Mouse (Mus musculus) midbrain, embryonic 16.5 days (tissue): Measurements from ENCODE around the gene Gm5134. TPM values are rescaled to one million over a fixed set of nuclear protein-coding genes. Genes with fewer than 3 reads are reported as not detected.

Experiments
- ATAC-seq: fragments of 200-750 bp; cut with Nextera tagmentation; 2 replicates; pipeline ENCODE4 v1.8.0; 2017; ENCODE audit warnings: moderate TSS enrichment
- H3K27ac ChIP-seq: fragments of 300-500 bp; sonication (generic); 2 replicates; pipeline ENCODE4 v1.5.1; 2014; ENCODE audit warnings: mild to moderate bottlenecking, low read length, mixed read lengths
- H3K27me3 ChIP-seq: fragments of 300-500 bp; sonication (generic); 2 replicates; pipeline ENCODE4 v1.6.1; 2014; ENCODE audit warnings: low read depth, low read length, mixed read lengths; ENCODE audit not compliant: control insufficient read depth, insufficient read depth
- H3K36me3 ChIP-seq: fragments of 300-500 bp; sonication (generic); 2 replicates; pipeline ENCODE4 v1.6.1; 2014; ENCODE audit warnings: mild to moderate bottlenecking, low read length, moderate library complexity, mixed read lengths; ENCODE audit not compliant: control insufficient read depth, insufficient read depth
- H3K4me1 ChIP-seq: fragments of 300-500 bp; sonication (generic); 2 replicates; pipeline ENCODE4 v1.6.1; 2014; ENCODE audit warnings: mild to moderate bottlenecking, low read length, mixed read lengths; ENCODE audit not compliant: control insufficient read depth, insufficient read depth
- H3K4me2 ChIP-seq: fragments of 300-500 bp; sonication (generic); 2 replicates; pipeline ENCODE4 v1.6.1; 2014; ENCODE audit warnings: mild to moderate bottlenecking, low read length, mixed read lengths
- H3K4me3 ChIP-seq: fragments of 300-500 bp; sonication (generic); 2 replicates; pipeline ENCODE4 v1.5.1; 2014; ENCODE audit warnings: low read depth, mild to moderate bottlenecking, low read length, moderate library complexity, mixed read lengths
- H3K9ac ChIP-seq: fragments of 300-500 bp; sonication (generic); 2 replicates; pipeline ENCODE4 v1.6.1; 2014; ENCODE audit warnings: low read depth, low read length, mixed read lengths
- H3K9me3 ChIP-seq: fragments of 300-500 bp; sonication (generic); replicated peaks from 2 replicates; pipeline ENCODE4 v1.6.1; 2014; ENCODE audit warnings: mild to moderate bottlenecking, low read length, mixed read lengths; ENCODE audit not compliant: control insufficient read depth, poor library complexity, severe bottlenecking
- WGBS: fragments of 180-500 bp; shearing (Covaris S2); extraction: QIAGEN DNeasy Blood & Tissue Kit; methylation state at CpG from one replicate; pipeline ENCODE4 v1.1.7; 2014; 5-methylcytosine and 5-hydroxymethylcytosine counted together
- polyA plus RNA-seq: library from polyadenylated mRNA; unstranded; fragments of >200 nt; fragmentation: Nextera tagmentation; extraction: Ambion mirVana; gene quantifications from 2 replicates; pipeline ENCODE4 v1.2.1, GENCODE M21; 2015

Gene Gm5134
- polyA plus RNA-seq, 1 experiment from 2014 or later, result not detected

DNA sequence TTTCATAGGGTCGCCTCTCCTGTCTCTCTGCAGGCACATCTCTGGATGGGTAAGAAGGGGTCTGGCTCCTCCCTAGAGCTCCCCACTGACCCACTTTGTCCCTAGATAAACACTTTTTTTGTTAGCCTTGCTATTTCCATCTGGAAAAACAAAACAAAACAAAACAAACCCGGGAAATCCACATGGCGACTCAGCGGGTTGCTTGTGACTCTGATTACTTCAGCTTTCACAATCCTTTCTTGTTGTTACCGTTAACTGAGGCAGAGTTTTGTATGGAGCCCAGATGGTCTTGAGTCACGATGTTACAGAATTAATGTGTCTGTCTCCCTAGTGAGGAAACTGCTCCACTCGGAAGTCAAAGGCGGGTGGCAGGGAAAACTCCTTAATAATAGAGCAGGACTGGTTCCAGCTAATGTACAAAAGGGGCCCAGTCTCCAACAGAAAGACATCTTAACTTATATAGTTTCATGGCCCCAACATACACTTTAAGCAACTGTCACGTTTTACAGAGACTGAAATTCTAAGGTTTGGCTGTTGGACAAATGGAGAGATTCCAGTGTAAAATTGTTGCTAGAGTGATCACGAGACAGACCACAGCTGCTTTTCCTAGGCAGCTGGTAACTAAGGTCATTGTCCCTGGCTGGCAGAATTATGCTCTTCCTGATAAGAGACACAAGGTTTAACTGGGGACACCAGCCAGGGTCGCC, 10.1 kb upstream of the Gm5134 start:
- H3K4me1 ChIP-seq, result no peaks in the 10 kb centered on the region
- no peaks in the 10 kb centered on the region for H3K36me3 ChIP-seq
- H3K4me2 ChIP-seq, result no peak overlapping the region
- H3K27me3 ChIP-seq, result no peaks in the 10 kb centered on the region
- ATAC-seq, result no peak
- H3K9ac ChIP-seq, result no peak overlapping the region
- 25% methylated on average over 11 of the region's 11 CpGs for WGBS
- no peaks in the 10 kb centered on the region for H3K9me3 ChIP-seq
- H3K27ac ChIP-seq, result no peak overlapping the region
- H3K4me3 ChIP-seq, result no peak overlapping the region

DNA sequence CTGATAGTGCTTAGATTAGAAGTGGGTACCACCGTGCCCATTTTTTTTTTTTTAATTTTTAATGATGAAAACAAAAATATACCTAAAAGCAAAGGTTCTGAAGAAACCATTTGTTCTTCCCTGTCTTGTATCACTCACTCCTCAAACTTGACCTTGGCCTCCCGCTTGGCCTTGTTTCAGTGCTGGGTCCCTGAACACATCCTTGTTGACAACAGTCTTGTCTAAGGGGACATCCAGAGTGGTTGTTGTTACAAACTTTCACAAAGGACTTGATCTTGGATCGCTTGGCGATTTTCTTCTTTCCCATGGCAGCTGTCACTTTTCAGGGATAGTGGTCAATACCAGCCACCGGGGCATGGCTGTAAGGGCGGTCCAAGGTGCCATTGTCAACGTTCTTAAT, 9.1 kb upstream of the Gm5134 start:
- Histone ChIP-seq H3K36me3 (no peaks in the 10 kb centered on the region), H3K4me2 (no peak overlapping the region), H3K9ac (no peak overlapping the region), H3K4me1 (no peaks in the 10 kb centered on the region), H3K27me3 (peaks cover 4% of the 10 kb centered on the region; the same call in 1 of the 2 replicates), H3K27ac (no peak overlapping the region), H3K9me3 (no peaks in the 10 kb centered on the region), H3K4me3 (no peak overlapping the region)
- 92% methylated on average over 7 of the region's 7 CpGs for WGBS
- ATAC-seq, result no peak

DNA sequence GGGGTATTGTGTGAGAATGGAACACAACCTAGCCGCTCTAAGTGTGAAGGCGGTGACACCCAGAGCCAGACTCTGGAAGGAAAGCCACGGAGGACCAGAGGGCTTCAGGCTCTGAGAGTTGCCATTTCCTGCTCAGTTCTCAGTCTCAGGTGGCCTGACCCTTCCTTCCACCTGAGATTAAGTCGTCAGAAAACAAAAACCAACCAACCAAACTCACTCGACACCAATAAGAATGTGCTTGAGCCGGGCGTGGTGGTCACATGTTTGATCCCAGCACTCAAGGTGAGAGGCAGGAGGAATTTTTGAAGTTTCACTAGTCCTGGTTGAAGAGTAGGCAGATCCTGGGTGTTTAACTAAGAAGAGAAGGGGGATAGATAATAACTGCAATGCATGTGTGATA, 8.4 kb upstream of the Gm5134 start:
- Histone ChIP-seq H3K4me1 (peaks cover 4% of the 10 kb centered on the region), H3K4me2 (no peak overlapping the region), H3K9ac (no peak overlapping the region), H3K9me3 (no peaks in the 10 kb centered on the region), H3K27ac (no peak overlapping the region), H3K4me3 (no peak overlapping the region), H3K36me3 (no peaks in the 10 kb centered on the region), H3K27me3 (peaks cover 4% of the 10 kb centered on the region)
- WGBS, result 87% methylated on average over 7 of the region's 7 CpGs
- no peak for ATAC-seq

DNA sequence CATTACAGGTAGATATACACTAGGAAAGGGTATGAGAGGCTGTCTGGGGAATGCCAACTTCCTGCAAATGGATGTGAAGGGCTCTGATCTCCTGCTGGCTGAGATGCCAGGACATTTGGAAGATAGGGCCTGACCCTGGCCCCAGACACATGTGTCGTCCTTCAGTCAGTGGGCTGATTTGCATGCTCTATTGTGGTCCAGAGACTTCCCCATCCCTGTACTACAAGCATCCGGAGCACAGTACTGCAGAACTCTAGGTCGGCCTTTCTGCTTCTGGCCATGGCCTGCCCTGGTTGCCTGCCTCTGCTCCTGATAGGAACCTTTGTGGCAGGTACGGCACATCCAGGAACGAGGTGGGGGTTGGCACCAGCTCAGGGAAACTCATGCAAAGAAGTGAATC, 6.2 kb upstream of the Gm5134 start:
- no peak overlapping the region for H3K4me2 ChIP-seq
- no peak overlapping the region for H3K27ac ChIP-seq
- H3K36me3 ChIP-seq, result no peaks in the 10 kb centered on the region
- peaks cover 4% of the 10 kb centered on the region for H3K27me3 ChIP-seq
- ATAC-seq, result no peak
- no peak overlapping the region for H3K4me3 ChIP-seq
- no peaks in the 10 kb centered on the region for H3K9me3 ChIP-seq
- 78% methylated on average over 5 of the region's 5 CpGs for WGBS
- H3K4me1 ChIP-seq, result peaks cover 10% of the 10 kb centered on the region
- no peak overlapping the region for H3K9ac ChIP-seq

DNA sequence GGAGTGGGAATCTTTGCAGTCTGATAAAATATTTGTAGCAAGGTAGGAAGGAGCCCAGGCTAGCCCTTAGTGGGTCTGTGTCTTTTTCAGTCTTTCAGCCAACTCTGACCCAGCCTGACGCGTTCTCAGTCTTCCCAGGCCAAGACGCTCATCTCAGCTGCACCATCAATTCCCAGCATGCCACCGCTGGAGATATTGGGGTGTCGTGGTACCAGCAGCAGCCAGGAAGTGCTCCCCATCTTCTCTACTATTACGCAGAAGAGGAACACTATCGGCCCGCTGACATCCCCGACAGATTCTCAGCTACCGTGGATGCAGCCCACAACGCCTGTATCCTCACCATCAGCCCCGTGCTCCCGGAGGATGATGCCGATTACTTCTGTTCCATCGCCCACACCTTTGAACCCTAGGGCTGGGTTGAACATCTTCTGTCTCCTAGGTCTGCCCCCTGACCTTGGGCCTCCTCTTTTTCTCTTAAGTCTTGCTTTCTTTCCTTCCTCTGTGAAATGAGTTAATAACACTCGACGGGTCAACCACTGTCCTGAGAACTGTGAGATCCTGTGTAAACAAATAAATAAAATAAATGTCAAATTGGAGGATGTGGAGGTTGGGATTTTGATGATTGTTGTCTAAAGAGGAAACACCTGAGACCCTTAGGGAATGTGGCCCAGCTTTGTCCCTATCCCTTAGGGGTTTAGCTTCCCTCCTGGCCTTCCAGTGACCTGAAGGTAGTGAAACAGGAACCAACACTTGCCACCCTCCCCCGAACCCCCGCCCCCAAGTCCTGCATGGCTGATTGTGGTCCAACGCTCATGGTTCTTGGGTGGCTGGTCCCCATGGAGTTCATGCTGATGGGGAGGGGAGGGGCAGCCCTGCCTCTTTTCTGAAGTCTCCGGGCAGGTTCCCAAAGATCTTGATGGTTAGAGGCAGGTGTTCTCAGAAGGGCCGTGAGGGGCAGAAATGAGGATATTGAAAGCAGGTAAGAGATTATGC, 5.0 kb upstream of the Gm5134 start:
- H3K27ac ChIP-seq, result no peak overlapping the region
- H3K4me3 ChIP-seq, result no peak overlapping the region
- WGBS, result 83% methylated on average over 22 of the region's 22 CpGs
- H3K36me3 ChIP-seq, result no peaks in the 10 kb centered on the region
- no peak for ATAC-seq
- no peaks in the 10 kb centered on the region for H3K9me3 ChIP-seq
- no peak overlapping the region for H3K9ac ChIP-seq
- peaks cover 10% of the 10 kb centered on the region for H3K4me1 ChIP-seq
- no peak overlapping the region for H3K4me2 ChIP-seq
- H3K27me3 ChIP-seq, result peaks cover 7% of the 10 kb centered on the region

DNA sequence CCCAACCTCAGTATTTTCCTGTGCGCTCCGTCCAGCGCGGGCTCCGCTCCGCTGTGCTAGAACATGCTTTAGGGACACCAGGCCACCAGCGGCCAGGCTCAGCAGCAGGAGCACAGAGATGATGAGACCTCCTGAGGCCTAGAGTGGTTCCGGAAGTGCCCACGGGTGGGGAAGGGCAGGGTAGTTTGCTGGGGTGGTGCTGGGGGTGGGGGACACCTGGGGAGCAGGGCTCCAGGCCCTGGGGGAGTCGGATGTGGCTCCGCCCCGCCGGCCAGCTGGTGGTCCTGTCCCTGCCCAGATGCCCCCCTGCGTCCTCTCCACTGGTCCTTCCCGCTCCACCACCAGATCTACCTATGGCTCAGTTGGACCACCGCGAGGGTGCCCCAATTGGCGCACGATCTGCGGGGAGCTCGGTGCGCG, 3.5 kb upstream of the Gm5134 start:
- peaks cover 7% of the 10 kb centered on the region for H3K27me3 ChIP-seq
- peak; percentile 74 for ATAC-seq
- peaks cover 10% of the 10 kb centered on the region for H3K4me1 ChIP-seq
- H3K4me2 ChIP-seq, result peak overlapping the region; percentile 79
- no peaks in the 10 kb centered on the region for H3K36me3 ChIP-seq
- no peaks in the 10 kb centered on the region for H3K9me3 ChIP-seq
- WGBS, result 2% methylated on average over 21 of the region's 23 CpGs
- H3K9ac ChIP-seq, result peak overlapping the region; percentile 62
- no peak overlapping the region for H3K27ac ChIP-seq
- H3K4me3 ChIP-seq, result peak overlapping the region; percentile 41

DNA sequence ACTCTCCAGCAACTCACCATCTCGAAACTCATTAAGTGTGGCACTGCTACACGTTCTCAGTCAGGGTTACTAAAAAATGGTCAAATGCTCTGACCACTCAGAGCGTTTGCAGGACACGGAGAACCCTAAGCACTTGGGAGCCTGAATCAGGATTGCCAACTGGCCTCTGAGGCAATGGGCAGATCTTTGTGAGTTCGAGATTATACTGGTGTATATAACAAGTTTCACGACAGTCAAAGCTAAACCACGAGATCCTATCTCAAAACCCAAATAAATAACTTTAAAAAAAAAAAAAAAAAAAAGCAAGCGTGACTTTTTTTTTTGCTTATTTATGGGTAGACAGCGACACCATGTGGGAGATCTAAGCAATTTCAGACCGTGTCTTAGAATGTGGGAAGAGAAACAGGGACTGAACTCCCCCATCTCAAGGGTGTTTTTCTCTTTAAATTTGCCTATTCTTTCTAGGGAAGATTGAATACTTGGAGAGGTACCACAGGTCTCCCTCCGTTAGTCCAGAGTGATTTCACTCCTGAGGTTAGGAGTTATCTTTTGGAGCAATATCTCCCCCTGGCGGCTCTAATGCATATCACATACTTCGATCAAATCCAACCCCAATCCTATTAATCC, 2.8 kb upstream of the Gm5134 start:
- ATAC-seq, result peak; percentile 30; the same call in 1 of the 2 replicates
- Histone ChIP-seq H3K36me3 (no peaks in the 10 kb centered on the region), H3K4me2 (peak overlapping the region; percentile 79), H3K27ac (no peak overlapping the region), H3K4me3 (peak overlapping the region; percentile 41), H3K9ac (peak overlapping the region; percentile 62; the same call in 1 of the 2 replicates), H3K4me1 (peaks cover 10% of the 10 kb centered on the region), H3K27me3 (peaks cover 7% of the 10 kb centered on the region), H3K9me3 (no peaks in the 10 kb centered on the region)
- 3% methylated on average over 13 of the region's 13 CpGs for WGBS

DNA sequence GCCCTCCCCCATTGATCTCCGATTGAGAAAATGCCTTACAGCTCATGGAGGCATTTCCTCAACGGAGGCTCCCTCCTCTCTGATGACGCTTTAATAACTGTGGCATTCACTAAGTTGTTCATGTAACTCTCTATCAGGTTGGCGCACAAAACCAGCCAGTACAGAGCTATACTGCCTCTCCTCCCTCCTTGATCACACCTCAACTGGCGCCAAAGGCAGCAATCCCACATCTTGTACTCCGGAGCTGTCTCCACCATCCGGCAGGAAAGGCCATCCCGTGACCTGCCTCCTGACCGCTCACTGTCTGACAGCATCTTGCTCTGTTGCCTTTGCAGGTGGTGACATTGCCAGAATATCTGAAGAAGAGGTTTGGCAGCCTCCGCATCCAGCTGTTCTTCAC, 19.5 kb downstream of the Gm5134 start:
- H3K36me3 ChIP-seq, result no peaks in the 10 kb centered on the region
- no peaks in the 10 kb centered on the region for H3K4me1 ChIP-seq
- WGBS, result 92% methylated on average over 10 of the region's 10 CpGs
- ATAC-seq, result no peak
- H3K27me3 ChIP-seq, result no peaks in the 10 kb centered on the region
- H3K9ac ChIP-seq, result no peak overlapping the region
- H3K9me3 ChIP-seq, result no peaks in the 10 kb centered on the region
- no peak overlapping the region for H3K4me3 ChIP-seq
- no peak overlapping the region for H3K27ac ChIP-seq
- H3K4me2 ChIP-seq, result no peak overlapping the region
